Comparison of ENCODE assay signal across 33 mouse cellular contexts in the genomic region with DNA sequence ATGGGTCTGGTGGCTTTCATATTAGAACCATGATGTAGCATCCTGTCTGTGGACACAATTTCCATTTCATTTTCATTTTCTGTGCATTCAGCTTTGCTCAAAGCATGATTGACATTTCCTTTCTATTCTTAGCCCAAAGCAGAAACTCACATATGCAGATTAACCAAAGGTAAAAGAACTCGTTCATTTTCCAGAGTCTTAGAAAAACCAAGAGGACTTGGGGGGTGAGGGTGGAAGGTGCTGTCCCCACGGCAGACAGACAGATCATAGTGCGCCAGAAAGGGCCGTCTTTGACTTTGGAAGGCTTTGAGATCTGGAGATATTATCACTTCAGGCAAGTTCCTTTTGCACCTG. TPM values are rescaled to one million over a fixed set of nuclear protein-coding genes. Genes with fewer than 3 reads are reported as not detected.
DNase-seq lines count a peak whose midpoint lies in the region; ATAC-seq and TF ChIP-seq lines count a peak whose summit lies in the region.
"Had no signal": no experiment of that assay in that cellular context is flagged by ENCODE, and none has a peak within 500 bp of the region (broad histone marks: within the 10 kb centered on the region; RNA-seq: fewer than 3 reads in every experiment).

No protein-coding gene starts in this region.

- no peak overlapping the region for H3K4me3 ChIP-seq in hindbrain, embryonic 10.5 days
- no peak overlapping the region for H3K4me3 ChIP-seq in hindbrain, embryonic 12.5 days
- H3K4me3 ChIP-seq in CH12.LX (replicated peaks in 1 of 3; ENCODE audit: low read depth in 2 of 3, low read length in 2 of 3, poor library complexity in 1 of 3) = peak overlapping the region; percentile 35 to 80 (median 40)
- H3K4me3 ChIP-seq in embryonic facial prominence, embryonic 10.5 days = no peak overlapping the region
- H3K4me3 ChIP-seq: embryonic facial prominence, embryonic 13.5 days; erythroblast, embryonic 14.5 days; forebrain, embryonic 13.5 days; heart, embryonic 15.5 days; limb, embryonic 13.5 days; liver, embryonic 13.5 days; neural tube, embryonic 12.5 days had no signal

- dilution Hi-C loops in CH12.LX (cut with MboI; ENCODE audit: extremely low pct_ligation_motif_present, extremely low pct_unique_long_range_greater_than_20kb, low sequenced_read_pairs) = no loop called here

- no peak overlapping the region for H3K9ac ChIP-seq in hindbrain, embryonic 12.5 days
- H3K9ac ChIP-seq in CH12.LX (ENCODE audit: insufficient read depth, low read depth) = peak overlapping the region; percentile 86
- H3K9ac ChIP-seq: embryonic facial prominence, embryonic 13.5 days; forebrain, embryonic 13.5 days; heart, embryonic 15.5 days; limb, embryonic 13.5 days; liver, embryonic 13.5 days; neural tube, embryonic 12.5 days had no signal

- in situ Hi-C loops in CH12.LX (cut with MboI; ENCODE audit: low pct_ligation_motif_present, low pct_unique_long_range_greater_than_20kb, low sequenced_read_pairs) = loop anchor here (10.0 to 25.0 kb wide), 3 partner anchors 51 to 463 kb away; partner anchors contain the start of genes Atl2, Cyp1b1 and Galm

- no peaks in the 10 kb centered on the region for H3K27me3 ChIP-seq in hindbrain, embryonic 10.5 days (ENCODE audit: insufficient read depth, poor library complexity, severe bottlenecking)
- no peaks in the 10 kb centered on the region for H3K27me3 ChIP-seq in hindbrain, embryonic 12.5 days
- H3K27me3 ChIP-seq in CH12.LX (replicated peaks) = no peaks in the 10 kb centered on the region
- H3K27me3 ChIP-seq in embryonic facial prominence, embryonic 10.5 days (replicated peaks; ENCODE audit: low read depth, poor library complexity, severe bottlenecking) = no peaks in the 10 kb centered on the region
- H3K27me3 ChIP-seq: embryonic facial prominence, embryonic 13.5 days; forebrain, embryonic 13.5 days; heart, embryonic 15.5 days; limb, embryonic 13.5 days; liver, embryonic 13.5 days; neural tube, embryonic 12.5 days had no signal

- no peak overlapping the region for H3K4me2 ChIP-seq in hindbrain, embryonic 12.5 days (replicated peaks)
- H3K4me2 ChIP-seq in CH12.LX (ENCODE audit: insufficient read depth, low read depth, poor library complexity, severe bottlenecking) = peak overlapping the region; percentile 92
- H3K4me2 ChIP-seq: embryonic facial prominence, embryonic 13.5 days; forebrain, embryonic 13.5 days; heart, embryonic 15.5 days; limb, embryonic 13.5 days; liver, embryonic 13.5 days; neural tube, embryonic 12.5 days had no signal

- TF ChIP-seq CTCF in CH12.LX (conservative IDR thresholded peaks at IDR 0.05 in 1 of 2, IDR thresholded peaks at IDR 0.05 in 1 of 2; ENCODE audit: low read depth in 2 of 2, low read length in 2 of 2) = no peak

- DNase-seq in hindbrain, embryonic 10.5 days (ENCODE audit: low spot score) = no peak
- DNase-seq in A20 (ENCODE audit: low read depth, low spot score) = peak; percentile 63
- peak; percentile 85 for DNase-seq in CH12.LX (ENCODE audit: extremely low read depth)
- no peak for DNase-seq in embryonic facial prominence, embryonic 10.5 days (ENCODE audit: low spot score)
- DNase-seq in adrenal gland, adult 2 months = no peak
- DNase-seq in lung, postnatal 36 days = no peak
- DNase-seq: cerebellum, adult 11-12 months; cerebellum, postnatal 10 days; gastrocnemius, postnatal 36 days; heart, postnatal 4 days; layer of hippocampus, adult 9-11 months; liver, embryonic 13.5 days; lung, adult 2 months; lung, postnatal 14 days; midbrain, embryonic 14.5 days; retina, postnatal 1 day; right cerebral cortex, postnatal 25 days had no signal

- H3K27ac ChIP-seq in hindbrain, embryonic 10.5 days = peak overlapping the region; percentile 45; the same call in 1 of the 2 replicates
- H3K27ac ChIP-seq in hindbrain, embryonic 12.5 days = no peak overlapping the region
- H3K27ac ChIP-seq in CH12.LX (ENCODE audit: insufficient read depth, low read depth) = peak overlapping the region; percentile 95
- no peak overlapping the region for H3K27ac ChIP-seq in embryonic facial prominence, embryonic 10.5 days (replicated peaks)
- H3K27ac ChIP-seq: embryonic facial prominence, embryonic 13.5 days; forebrain, embryonic 13.5 days; heart, embryonic 15.5 days; kidney, postnatal 0 days; limb, embryonic 13.5 days; liver, embryonic 13.5 days; neural tube, embryonic 12.5 days had no signal

- 78% methylated on average over 4 of the region's 4 CpGs for WGBS in hindbrain, embryonic 10.5 days
- 78% methylated on average over 4 of the region's 4 CpGs for WGBS in hindbrain, embryonic 12.5 days
- 75% methylated on average over 4 of the region's 4 CpGs for WGBS in embryonic facial prominence, embryonic 10.5 days

- H3K36me3 ChIP-seq in hindbrain, embryonic 10.5 days = no peaks in the 10 kb centered on the region
- no peaks in the 10 kb centered on the region for H3K36me3 ChIP-seq in hindbrain, embryonic 12.5 days
- no peaks in the 10 kb centered on the region for H3K36me3 ChIP-seq in CH12.LX (replicated peaks in 1 of 2; ENCODE audit: control insufficient read depth in 1 of 2, insufficient read depth in 1 of 2, low read length in 1 of 2)
- no peaks in the 10 kb centered on the region; the same call in 1 of the 2 replicates for H3K36me3 ChIP-seq in embryonic facial prominence, embryonic 10.5 days (replicated peaks)
- H3K36me3 ChIP-seq: embryonic facial prominence, embryonic 13.5 days; heart, embryonic 15.5 days; limb, embryonic 13.5 days; liver, embryonic 13.5 days; neural tube, embryonic 12.5 days had no signal

- peak; percentile 81 for TF ChIP-seq EP300 in CH12.LX (IDR thresholded peaks at IDR 0.05; ENCODE audit: low read length)

- no peaks in the 10 kb centered on the region for H3K79me2 ChIP-seq in CH12.LX (replicated peaks; ENCODE audit: control insufficient read depth, extremely low read depth, insufficient read depth, poor library complexity, severe bottlenecking)

- TF ChIP-seq POLR2A in CH12.LX (IDR thresholded peaks at IDR 0.05; ENCODE audit: low read depth, low read length) = 0 out of 2 replicates have a peak, but pooled peaks have one; percentile 7

- TF ChIP-seq RAD21 in CH12.LX (IDR thresholded peaks at IDR 0.05; ENCODE audit: low read depth, low read length) = no peak; the same call in 1 of the 2 replicates

- peaks cover 14% of the 10 kb centered on the region for H3K4me1 ChIP-seq in hindbrain, embryonic 10.5 days (replicated peaks)
- H3K4me1 ChIP-seq in hindbrain, embryonic 12.5 days = no peaks in the 10 kb centered on the region
- peaks cover 15 to 42% of the 10 kb centered on the region in 2 experiments for H3K4me1 ChIP-seq in CH12.LX (ENCODE audit: control insufficient read depth in 1 of 2, insufficient read depth in 2 of 2)
- H3K4me1 ChIP-seq in embryonic facial prominence, embryonic 10.5 days = peaks cover 12% of the 10 kb centered on the region
- H3K4me1 ChIP-seq: embryonic facial prominence, embryonic 13.5 days; forebrain, embryonic 13.5 days; limb, embryonic 13.5 days; neural tube, embryonic 12.5 days had no signal

- ATAC-seq in hindbrain, embryonic 12.5 days (ENCODE audit: low FRiP score) = no peak
- peak; percentile 66 for ATAC-seq in inflammation-experienced regulatory T-cells, adult 6 months
- ATAC-seq: hindbrain, embryonic 16.5 days; intestine, postnatal 0 days had no signal

- H3K9me3 ChIP-seq in hindbrain, embryonic 10.5 days = no peaks in the 10 kb centered on the region
- H3K9me3 ChIP-seq in hindbrain, embryonic 12.5 days (replicated peaks) = no peaks in the 10 kb centered on the region
- no peaks in the 10 kb centered on the region for H3K9me3 ChIP-seq in CH12.LX (replicated peaks; ENCODE audit: low read length)
- no peaks in the 10 kb centered on the region for H3K9me3 ChIP-seq in embryonic facial prominence, embryonic 10.5 days
- H3K9me3 ChIP-seq: embryonic facial prominence, embryonic 13.5 days; forebrain, embryonic 13.5 days; heart, embryonic 15.5 days; limb, embryonic 13.5 days; liver, embryonic 13.5 days; neural tube, embryonic 12.5 days had no signal

RNA-seq across cellular contexts. Expression of gene Srsf7, which starts 31.7 kb away (rescaled TPM):
- 651 and 806 TPM in 2 replicates for polyA plus RNA-seq in hindbrain, embryonic 10.5 days (2016; fragmentation: Nextera tagmentation; extraction: Ambion mirVana)
- 592 and 633 TPM in 2 replicates for polyA plus RNA-seq in hindbrain, embryonic 12.5 days (2016; fragmentation: Nextera tagmentation; extraction: Ambion mirVana)
- total RNA-seq in CH12.LX (2012; rRNA removed) (268 and 366 TPM in 2 replicates), CH12.LX (2014; rRNA removed) (442 and 482 TPM in 2 replicates)
- polyA plus RNA-seq in CH12.LX (2012; ENCODE audit: insufficient read length, low read depth) = 383 and 398 TPM in 2 replicates
- 100 to 1,000 TPM; 539 to 598 (median 556) TPM for polyA plus RNA-seq in inflammation-experienced regulatory T-cells, adult 6 months (2017; shearing (Covaris generic))
- polyA plus RNA-seq in embryonic facial prominence, embryonic 10.5 days (2016; fragmentation: Nextera tagmentation; extraction: Ambion mirVana) = 888 and 890 TPM in 2 replicates
- 100 to 1,000 TPM in 1 of 2 experiments, 10 to 100 TPM in 1; 87.8 to 101 TPM for total RNA-seq in adrenal gland, adult 2 months (2021)
- 9.7 and 9.8 TPM in 2 replicates for polyA plus RNA-seq in adrenal gland, adult 2 months (2012; rRNA removed)

RNA-seq across cellular contexts. Expression of gene Ttc39d, which starts 31.9 kb away (rescaled TPM):
- polyA plus RNA-seq in hindbrain, embryonic 10.5 days (2016; fragmentation: Nextera tagmentation; extraction: Ambion mirVana) = 0.16 TPM in 2 replicates
- polyA plus RNA-seq in hindbrain, embryonic 12.5 days (2016; fragmentation: Nextera tagmentation; extraction: Ambion mirVana) = 0.14 and 0.30 TPM in 2 replicates
- total RNA-seq in CH12.LX (2012; rRNA removed) (0.13 TPM in 1 of 2 replicates, not detected in the other), CH12.LX (2014; rRNA removed) (not detected in 2 replicates)
- polyA plus RNA-seq in CH12.LX (2012; ENCODE audit: insufficient read length, low read depth) = not detected in 2 replicates
- not detected for polyA plus RNA-seq in inflammation-experienced regulatory T-cells, adult 6 months (2017; shearing (Covaris generic))
- 0.14 and 0.15 TPM in 2 replicates for polyA plus RNA-seq in embryonic facial prominence, embryonic 10.5 days (2016; fragmentation: Nextera tagmentation; extraction: Ambion mirVana)
- under 1 TPM in 1 of 2 experiments, not detected in 1; 0.14 TPM for total RNA-seq in adrenal gland, adult 2 months (2021)
- polyA plus RNA-seq in adrenal gland, adult 2 months (2012; rRNA removed) = not detected in 2 replicates
- total RNA-seq: adrenal gland, adult 18-20 months; gastrocnemius, adult 18-20 months; gastrocnemius, postnatal 36 days; heart, postnatal 4 days; megakaryocyte-erythroid progenitor cell, adult 5-6 weeks had no signal
- polyA plus RNA-seq: embryonic facial prominence, embryonic 13.5 days; erythroblast, embryonic 14.5 days; intestine, postnatal 0 days; kidney, postnatal 0 days; large intestine, adult 2 months; liver, embryonic 13.5 days; neural tube, embryonic 12.5 days; urinary bladder, adult 2 months had no signal

RNA-seq across cellular contexts. Expression of gene Galm, which starts 48.1 kb away (rescaled TPM):
- 8.4 and 10.2 TPM in 2 replicates for polyA plus RNA-seq in hindbrain, embryonic 10.5 days (2016; fragmentation: Nextera tagmentation; extraction: Ambion mirVana)
- polyA plus RNA-seq in hindbrain, embryonic 12.5 days (2016; fragmentation: Nextera tagmentation; extraction: Ambion mirVana) = 8.5 and 9.1 TPM in 2 replicates
- total RNA-seq in CH12.LX (2012; rRNA removed) (not detected in 2 replicates), CH12.LX (2014; rRNA removed) (0.09 TPM in 1 of 2 replicates, not detected in the other)
- not detected in 2 replicates for polyA plus RNA-seq in CH12.LX (2012; ENCODE audit: insufficient read length, low read depth)
- 10 to 100 TPM; 36.2 to 50.6 (median 42.1) TPM for polyA plus RNA-seq in inflammation-experienced regulatory T-cells, adult 6 months (2017; shearing (Covaris generic))
- polyA plus RNA-seq in embryonic facial prominence, embryonic 10.5 days (2016; fragmentation: Nextera tagmentation; extraction: Ambion mirVana) = 13.8 and 17.6 TPM in 2 replicates
- total RNA-seq in adrenal gland, adult 2 months (2021) = 10 to 100 TPM; 16.7 to 21.2 TPM
- polyA plus RNA-seq in adrenal gland, adult 2 months (2012; rRNA removed) = 5.4 and 5.5 TPM in 2 replicates
- polyA plus RNA-seq: erythroblast, embryonic 14.5 days had no signal

RNA-seq across cellular contexts. Expression of gene Gemin6, which starts 48.9 kb away (rescaled TPM):
- polyA plus RNA-seq in hindbrain, embryonic 10.5 days (2016; fragmentation: Nextera tagmentation; extraction: Ambion mirVana) = 38.2 and 53.9 TPM in 2 replicates
- polyA plus RNA-seq in hindbrain, embryonic 12.5 days (2016; fragmentation: Nextera tagmentation; extraction: Ambion mirVana) = 23.2 and 25.6 TPM in 2 replicates
- total RNA-seq in CH12.LX (2012; rRNA removed) (65.6 and 85.9 TPM in 2 replicates), CH12.LX (2014; rRNA removed) (120 and 143 TPM in 2 replicates)
- 63.4 and 66.0 TPM in 2 replicates for polyA plus RNA-seq in CH12.LX (2012; ENCODE audit: insufficient read length, low read depth)
- polyA plus RNA-seq in inflammation-experienced regulatory T-cells, adult 6 months (2017; shearing (Covaris generic)) = 10 to 100 TPM; 12.7 to 17.5 (median 12.8) TPM
- polyA plus RNA-seq in embryonic facial prominence, embryonic 10.5 days (2016; fragmentation: Nextera tagmentation; extraction: Ambion mirVana) = 56.2 and 59.7 TPM in 2 replicates
- total RNA-seq in adrenal gland, adult 2 months (2021) = 1 to 10 TPM; 4.3 to 8.5 TPM
- 0.91 and 1.1 TPM in 2 replicates for polyA plus RNA-seq in adrenal gland, adult 2 months (2012; rRNA removed)
- polyA plus RNA-seq: erythroblast, embryonic 14.5 days had no signal

Comparison
In these comparisons a context has a peak if more than half of its experiments do, and no peak if none do; other contexts are left out.
1. H3K27ac ChIP-seq: peak in hindbrain, embryonic 10.5 days (single experiment) and CH12.LX (single experiment); none in hindbrain, embryonic 12.5 days (single experiment) and embryonic facial prominence, embryonic 10.5 days (single experiment).
2. DNase-seq: peak in A20 (single experiment) and CH12.LX (single experiment); none in hindbrain, embryonic 10.5 days (single experiment), embryonic facial prominence, embryonic 10.5 days (single experiment), adrenal gland, adult 2 months (single experiment) and lung, postnatal 36 days (single experiment).
3. H3K4me3 ChIP-seq: peak in CH12.LX (3 of 3); none in hindbrain, embryonic 10.5 days (single experiment), hindbrain, embryonic 12.5 days (single experiment) and embryonic facial prominence, embryonic 10.5 days (single experiment).
4. RNA of gene Srsf7, which starts 31.7 kb away (polyA plus RNA-seq): 888 to 890 TPM in embryonic facial prominence, embryonic 10.5 days, 651 to 806 TPM in hindbrain, embryonic 10.5 days, 592 to 633 TPM in hindbrain, embryonic 12.5 days, 539 to 598 TPM in inflammation-experienced regulatory T-cells, adult 6 months and 383 to 398 TPM in CH12.LX; 9.7 to 9.8 TPM in adrenal gland, adult 2 months; every median in the first group is over 10 times any median in the second.